Mouse (Mus musculus) erythroblast, embryonic 14.5 days (primary cell): ENCODE measurements around the gene Fam169b. TPM values are rescaled to one million over a fixed set of nuclear protein-coding genes. Genes with fewer than 3 reads are reported as not detected.

Experiments
- H3K27me3 ChIP-seq: 2 replicates; pipeline ENCODE4 v1.6.1; 2012; ENCODE audit warnings: inconsistent platforms; ENCODE audit not compliant: control insufficient read depth
- H3K36me3 ChIP-seq: 2 replicates; pipeline ENCODE4 v1.6.1; 2012; ENCODE audit warnings: mild to moderate bottlenecking, inconsistent platforms; ENCODE audit not compliant: control insufficient read depth
- H3K4me1 ChIP-seq: 2 replicates; pipeline ENCODE4 v1.6.1; 2012; ENCODE audit warnings: inconsistent platforms; ENCODE audit not compliant: control insufficient read depth
- H3K4me3 ChIP-seq: replicated peaks from 2 replicates; pipeline ENCODE3; 2012; ENCODE audit warnings: moderate library complexity, mild to moderate bottlenecking, inconsistent platforms
- H3K9me3 ChIP-seq: 2 replicates; pipeline ENCODE4 v1.6.1; 2012; ENCODE audit warnings: low read length, inconsistent platforms, mixed read lengths; ENCODE audit not compliant: control insufficient read depth
- GATA1 ChIP-seq: IDR thresholded peaks from 2 replicates; pipeline ENCODE4 v1.6.1; 2012; ENCODE audit warnings: low read length, inconsistent platforms, mixed read lengths
- TAL1 ChIP-seq: IDR thresholded peaks from 3 replicates; pipeline ENCODE4 v1.6.1; 2012; ENCODE audit warnings: low read length, inconsistent platforms, mixed read lengths
- polyA plus RNA-seq: library from polyadenylated mRNA; stranded (reverse); fragments of >175 nt; gene quantifications from 2 replicates; pipeline ENCODE4 v1.2.3, GENCODE M21; 2012

Fam169b gene
- polyA plus RNA-seq, 1 experiment = not detected

DNA sequence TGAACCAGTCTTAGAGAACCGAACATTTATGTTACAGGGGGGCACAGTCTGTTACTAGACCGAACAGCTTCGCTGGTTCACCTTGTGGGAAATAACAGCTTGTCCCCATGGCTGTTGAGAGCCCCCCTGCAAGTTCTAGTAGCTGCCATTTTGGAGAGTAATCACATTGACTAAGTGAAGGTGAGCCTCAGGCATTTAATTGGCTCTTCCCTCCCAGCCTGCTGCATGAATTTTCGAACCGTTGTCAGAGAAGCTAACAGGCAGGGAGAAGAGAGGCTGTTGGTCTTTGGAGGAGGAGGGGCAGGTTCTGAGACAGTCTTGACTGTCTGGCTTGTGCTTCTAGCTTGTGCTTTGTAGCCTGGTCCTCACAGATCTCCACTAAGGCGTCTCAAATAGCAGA is 45.3 kb downstream of the Fam169b start:
- TF ChIP-seq GATA1 = no peak
- H3K27me3 ChIP-seq = no peaks in the 10 kb centered on the region
- no peaks in the 10 kb centered on the region for H3K36me3 ChIP-seq
- no peaks in the 10 kb centered on the region for H3K9me3 ChIP-seq
- no peak overlapping the region for H3K4me3 ChIP-seq
- no peaks in the 10 kb centered on the region for H3K4me1 ChIP-seq

DNA sequence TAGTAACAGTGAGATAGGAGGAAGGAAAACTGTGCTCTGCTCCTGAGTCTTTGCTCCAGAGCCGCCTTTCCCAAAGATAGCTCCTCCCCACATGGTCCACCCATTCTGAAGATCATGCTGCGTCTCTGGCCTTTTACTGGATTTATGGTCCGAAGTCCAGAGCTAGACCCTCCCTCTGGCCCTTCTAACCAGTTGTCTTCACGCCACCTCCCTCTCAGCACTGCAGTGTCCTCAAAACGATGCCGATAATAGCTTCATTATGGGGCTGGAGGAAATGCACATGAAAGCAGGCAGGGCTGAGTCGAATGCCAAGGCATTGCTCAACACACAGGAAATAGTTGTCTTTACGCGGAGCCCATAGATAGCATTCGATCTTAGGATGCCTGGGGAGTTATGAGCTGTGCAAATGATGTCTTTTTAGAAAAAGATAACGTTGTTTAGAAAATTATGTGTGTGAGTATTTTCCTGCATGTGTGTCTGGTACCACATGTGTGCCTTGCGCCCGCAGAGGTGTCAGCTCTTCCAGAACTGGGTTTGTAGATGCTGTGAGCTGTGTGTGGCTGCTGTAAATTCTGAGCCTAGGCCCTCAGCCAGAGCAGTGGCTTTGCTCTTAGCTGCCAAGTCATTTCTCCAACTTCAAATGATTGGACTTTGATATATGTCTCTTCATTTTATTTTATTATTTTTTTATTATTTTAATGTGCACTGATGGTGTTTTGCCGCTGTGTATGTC is 46.6 kb downstream of the Fam169b start:
- Histone ChIP-seq H3K27me3 (no peaks in the 10 kb centered on the region), H3K4me1 (no peaks in the 10 kb centered on the region), H3K9me3 (no peaks in the 10 kb centered on the region), H3K4me3 (no peak overlapping the region), H3K36me3 (no peaks in the 10 kb centered on the region)
- TF ChIP-seq GATA1 = no peak
- no peak for TF ChIP-seq TAL1

DNA sequence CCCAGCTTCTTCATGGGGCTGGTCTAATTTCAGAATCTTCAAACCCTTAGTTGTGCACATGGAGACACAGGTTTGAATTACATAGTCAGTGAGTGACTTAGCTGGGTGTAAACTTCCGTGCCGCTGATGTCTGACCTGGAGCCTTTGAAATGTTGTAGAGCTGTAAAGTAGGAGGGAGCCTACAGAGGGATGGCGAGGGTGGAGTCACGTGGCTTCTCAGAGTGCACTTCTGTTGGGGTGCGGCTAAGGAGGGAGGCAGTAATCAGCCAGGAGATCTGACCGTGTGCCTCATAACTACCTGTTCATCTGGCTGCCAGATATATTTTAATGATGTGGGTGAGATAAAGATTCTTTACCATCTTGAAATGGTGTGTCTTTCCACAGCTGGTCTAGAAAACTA is 49.4 kb downstream of the Fam169b start:
- Histone ChIP-seq H3K4me3 (no peak overlapping the region), H3K4me1 (no peaks in the 10 kb centered on the region), H3K36me3 (no peaks in the 10 kb centered on the region), H3K9me3 (no peaks in the 10 kb centered on the region), H3K27me3 (no peaks in the 10 kb centered on the region)
- no peak for TF ChIP-seq GATA1
- no peak for TF ChIP-seq TAL1

DNA sequence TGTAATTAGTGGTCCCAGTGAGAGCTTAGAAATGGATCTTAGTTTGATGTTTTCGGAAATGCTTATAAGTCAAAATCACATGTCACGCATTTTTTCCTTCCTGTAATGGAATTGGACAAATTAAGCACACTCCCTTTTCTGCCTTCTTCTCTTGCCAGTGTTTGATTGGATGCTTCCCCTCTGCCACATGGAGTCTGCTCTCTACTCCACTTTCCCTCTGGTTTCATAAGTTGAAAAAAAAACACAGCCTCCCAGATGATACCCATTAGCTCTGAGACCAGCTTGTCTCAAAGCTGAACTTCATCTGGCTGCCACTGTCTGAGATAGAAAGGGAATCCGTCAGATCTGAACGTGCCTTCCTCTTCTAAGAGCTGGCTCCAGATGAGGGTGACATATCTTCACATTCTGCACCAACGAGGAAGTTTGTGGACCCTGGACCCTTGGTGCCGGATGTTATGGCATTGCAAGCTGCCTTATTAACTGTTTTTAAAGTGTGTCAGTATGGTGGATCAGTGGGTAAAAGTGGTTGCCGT is 52.6 kb downstream of the Fam169b start:
- no peaks in the 10 kb centered on the region for H3K36me3 ChIP-seq
- H3K4me3 ChIP-seq = no peak overlapping the region
- no peak for TF ChIP-seq GATA1
- no peak for TF ChIP-seq TAL1
- H3K9me3 ChIP-seq = no peaks in the 10 kb centered on the region
- no peaks in the 10 kb centered on the region for H3K27me3 ChIP-seq
- no peaks in the 10 kb centered on the region for H3K4me1 ChIP-seq

DNA sequence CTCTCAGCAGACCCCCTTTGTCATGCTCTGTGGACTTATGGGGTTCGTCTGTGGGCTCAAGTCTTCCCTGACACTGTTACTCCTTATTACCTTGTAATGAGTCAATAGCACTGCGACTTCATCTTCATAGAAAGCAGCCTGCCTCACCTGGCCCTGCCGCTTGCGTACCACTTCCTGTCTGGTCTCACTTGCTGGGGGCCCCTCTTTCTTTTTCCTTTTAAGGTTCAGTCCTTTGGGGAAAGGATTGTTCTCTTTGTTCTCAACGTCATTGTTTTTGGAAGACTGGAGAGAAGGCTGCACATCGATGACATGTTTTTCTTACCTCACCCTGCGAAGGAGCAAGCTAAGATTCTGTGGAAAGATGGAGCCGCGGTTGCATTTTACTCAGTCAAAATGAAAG is 55.4 kb downstream of the Fam169b start:
- Histone ChIP-seq H3K27me3 (no peaks in the 10 kb centered on the region), H3K9me3 (no peaks in the 10 kb centered on the region), H3K4me1 (no peaks in the 10 kb centered on the region), H3K36me3 (no peaks in the 10 kb centered on the region), H3K4me3 (no peak overlapping the region)
- TF ChIP-seq TAL1 = no peak
- no peak for TF ChIP-seq GATA1

DNA sequence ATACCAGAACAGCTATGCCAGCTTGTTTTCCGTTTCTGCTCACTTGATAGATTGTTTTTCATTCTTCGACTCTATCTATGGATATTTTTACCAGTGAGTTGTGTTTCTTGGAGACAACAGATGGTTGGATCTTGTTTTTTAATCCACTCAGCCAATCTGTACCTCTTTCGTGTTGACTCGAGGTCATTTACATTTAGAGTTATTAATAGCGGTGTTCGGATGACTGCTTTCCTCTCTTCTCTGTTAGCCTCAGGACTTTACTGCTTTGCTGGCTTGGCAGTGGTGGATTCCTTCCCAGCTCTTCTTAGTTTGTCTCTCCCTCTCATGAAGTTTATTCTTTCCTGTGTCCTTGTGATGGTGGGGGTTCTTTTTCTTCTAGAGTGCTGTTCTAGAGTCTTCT is 59.2 kb downstream of the Fam169b start:
- Histone ChIP-seq H3K4me3 (no peak overlapping the region), H3K27me3 (no peaks in the 10 kb centered on the region), H3K36me3 (no peaks in the 10 kb centered on the region), H3K4me1 (no peaks in the 10 kb centered on the region), H3K9me3 (no peaks in the 10 kb centered on the region)
- TF ChIP-seq TAL1 (no peak), GATA1 (no peak)

DNA sequence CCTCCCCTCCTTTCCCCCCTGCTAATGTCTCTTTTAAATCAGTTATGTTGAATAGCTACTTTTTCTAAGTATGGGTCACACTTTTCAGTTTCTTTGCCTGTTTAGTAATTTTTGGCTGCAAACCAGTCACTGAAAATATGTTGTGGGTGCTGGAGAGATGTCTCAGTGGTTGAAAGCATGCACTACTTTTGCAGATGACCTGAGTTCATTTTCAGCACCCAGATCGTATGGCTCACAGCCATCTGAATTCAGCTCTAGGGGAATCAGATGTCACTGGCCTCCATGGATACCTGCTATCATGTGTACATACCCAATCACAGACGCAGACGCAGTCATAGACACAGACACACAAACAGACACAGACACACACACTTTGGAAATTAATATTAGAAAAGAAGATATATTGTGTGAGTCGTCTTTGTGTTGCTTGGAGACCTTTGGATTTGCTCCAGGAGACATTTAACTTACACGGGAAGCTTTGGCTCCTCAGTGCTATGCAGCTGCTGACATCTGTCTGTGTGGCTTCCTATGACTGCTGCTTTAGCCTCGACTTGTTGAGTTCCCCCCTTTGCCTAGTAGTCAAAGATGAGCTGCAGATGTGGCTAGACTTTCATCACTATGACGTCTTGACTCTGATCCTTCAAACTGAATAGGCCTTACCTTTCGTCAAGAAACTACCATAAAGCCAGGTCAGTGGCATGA is 63.6 kb downstream of the Fam169b start:
- no peaks in the 10 kb centered on the region for H3K36me3 ChIP-seq
- no peaks in the 10 kb centered on the region for H3K4me1 ChIP-seq
- no peaks in the 10 kb centered on the region for H3K27me3 ChIP-seq
- no peak for TF ChIP-seq TAL1
- TF ChIP-seq GATA1 = no peak
- no peak overlapping the region for H3K4me3 ChIP-seq
- no peaks in the 10 kb centered on the region for H3K9me3 ChIP-seq

DNA sequence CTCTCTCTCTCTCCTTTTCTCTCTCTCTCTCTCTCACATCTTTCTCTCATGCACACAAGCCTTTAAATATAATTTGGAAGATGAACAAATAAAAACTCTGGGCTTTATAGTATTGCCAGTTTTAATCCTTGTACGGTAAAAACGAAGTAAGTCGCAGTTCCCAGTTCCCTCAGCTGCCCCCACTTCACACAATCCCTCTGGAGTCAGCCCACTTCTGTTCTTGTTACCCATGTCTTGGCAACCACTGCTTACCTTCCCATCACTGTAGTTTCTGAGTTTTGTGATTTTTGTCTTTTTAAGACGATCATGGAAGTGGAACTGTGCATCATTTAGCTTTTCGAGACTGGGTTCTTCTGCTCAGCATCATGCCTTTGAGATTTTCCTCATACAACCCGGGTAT is 65.0 kb downstream of the Fam169b start:
- no peaks in the 10 kb centered on the region for H3K9me3 ChIP-seq
- H3K4me1 ChIP-seq = no peaks in the 10 kb centered on the region
- TF ChIP-seq TAL1 (no peak), GATA1 (no peak)
- no peaks in the 10 kb centered on the region for H3K27me3 ChIP-seq
- no peaks in the 10 kb centered on the region for H3K36me3 ChIP-seq
- H3K4me3 ChIP-seq = no peak overlapping the region

DNA sequence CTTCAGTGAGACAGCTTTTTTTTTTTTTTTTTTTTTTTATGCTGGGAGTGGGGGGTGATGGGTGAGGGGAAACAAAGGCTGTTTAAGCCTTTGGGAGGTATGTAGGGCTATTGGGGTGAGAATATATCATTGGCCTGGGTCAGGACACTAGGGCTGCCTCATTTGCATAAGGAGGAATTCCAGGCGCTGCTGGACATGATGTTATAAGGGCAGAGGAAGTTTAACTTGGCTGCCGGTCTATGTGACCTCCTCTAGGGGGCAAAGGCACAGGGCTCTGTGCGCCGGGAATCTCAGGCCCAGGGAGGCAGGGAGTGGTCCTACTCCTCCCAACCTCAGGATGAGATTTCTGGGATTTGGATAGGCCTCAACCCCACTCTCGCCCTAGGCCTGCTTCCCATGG is 70.9 kb downstream of the Fam169b start:
- H3K4me3 ChIP-seq = no peak overlapping the region
- no peaks in the 10 kb centered on the region for H3K36me3 ChIP-seq
- H3K4me1 ChIP-seq = no peaks in the 10 kb centered on the region
- TF ChIP-seq GATA1 = no peak
- no peak for TF ChIP-seq TAL1
- no peaks in the 10 kb centered on the region for H3K9me3 ChIP-seq
- H3K27me3 ChIP-seq = no peaks in the 10 kb centered on the region
